Mouse (Mus musculus) common myeloid progenitor, adult 5-6 weeks (primary cell): ENCODE measurements around the gene Cib1. TPM values are rescaled to one million over a fixed set of nuclear protein-coding genes. Genes with fewer than 3 reads are reported as not detected.

Experiments used
- ATAC-seq: replicated peaks from 2 replicates; pipeline ENCODE4 v1.8.0; 2016; ENCODE audit warnings: low read depth, mild to moderate bottlenecking, moderate TSS enrichment, inconsistent platforms; ENCODE audit not compliant: poor library complexity, severe bottlenecking
- total RNA-seq: library from RNA; stranded (forward); fragments of 200-1000, 187-1606 nt; gene quantifications from 2 replicates; pipeline ENCODE4 v1.2.3, GENCODE M21; 2017

Gene Cib1
- total RNA-seq, 1 experiment from 2014 or later, result 35.9 TPM

DNA sequence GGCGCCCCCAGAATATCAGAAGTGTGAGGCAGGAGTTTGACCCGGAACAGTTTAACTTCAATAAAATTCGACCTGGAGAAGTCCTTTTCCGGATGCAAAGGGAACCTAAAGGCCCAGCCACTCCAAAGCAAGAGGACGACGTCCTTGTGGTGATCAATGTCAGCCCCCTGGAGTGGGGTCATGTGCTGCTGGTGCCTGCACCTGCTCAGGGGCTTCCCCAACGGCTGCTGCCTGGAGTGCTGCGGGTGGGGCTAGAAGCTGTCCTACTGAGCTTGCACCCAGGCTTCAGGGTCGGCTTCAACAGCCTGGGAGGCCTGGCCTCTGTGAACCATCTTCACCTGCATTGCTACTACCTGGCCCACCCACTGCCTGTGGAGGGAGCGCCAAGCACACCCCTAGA, 5.9 kb upstream of the Cib1 start:
- ATAC-seq, result no peak

DNA sequence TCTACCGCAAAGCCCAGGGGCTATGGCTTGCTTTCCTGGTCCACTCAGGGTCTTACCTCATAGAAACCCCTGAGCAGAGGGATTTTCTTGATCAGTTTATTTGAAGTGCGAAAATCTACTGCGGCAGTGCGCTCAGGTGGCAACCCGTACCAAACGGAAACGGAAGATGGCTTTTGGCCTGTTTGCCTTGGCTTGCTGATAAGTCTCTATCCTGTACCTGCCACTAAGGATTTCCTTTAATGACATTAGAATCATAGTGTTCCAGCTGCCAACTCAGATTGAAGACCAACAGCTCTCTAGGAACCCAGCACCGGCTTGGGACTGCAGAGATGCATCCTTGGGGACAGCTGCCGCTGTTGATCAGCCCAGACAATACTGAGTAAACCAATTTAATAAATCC, 1.2 kb upstream of the Cib1 start:
- ATAC-seq, result no peak

- ATAC-seq, result no peak
These were observed 583 bp downstream of the Cib1 start for GRCm38 (mm10) chr7:80231971-80232488.

- no peak; the same call in 1 of the 2 replicates for ATAC-seq
These were observed 2.4 kb downstream of the Cib1 start for GRCm38 (mm10) chr7:80230196-80230595.

DNA sequence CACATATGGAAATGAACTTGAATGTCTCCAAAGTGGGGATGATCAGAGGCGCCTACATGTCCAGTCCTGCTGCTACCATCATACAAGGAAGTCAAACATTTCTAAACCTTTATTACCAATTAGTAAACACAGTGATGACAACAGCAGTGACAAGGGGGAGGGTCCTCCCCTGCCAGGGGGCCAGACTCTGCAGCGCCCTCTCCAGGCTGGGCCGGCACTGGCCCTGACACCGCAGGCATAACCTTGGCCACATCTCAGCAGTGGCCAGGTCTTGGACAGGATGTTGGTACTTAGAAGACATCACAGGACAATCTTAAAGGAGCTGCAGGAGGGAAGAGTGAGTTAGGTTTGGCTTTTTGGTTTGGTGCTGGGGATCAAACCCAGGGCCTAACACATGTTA, 5.5 kb downstream of the Cib1 start:
- ATAC-seq, result no peak

DNA sequence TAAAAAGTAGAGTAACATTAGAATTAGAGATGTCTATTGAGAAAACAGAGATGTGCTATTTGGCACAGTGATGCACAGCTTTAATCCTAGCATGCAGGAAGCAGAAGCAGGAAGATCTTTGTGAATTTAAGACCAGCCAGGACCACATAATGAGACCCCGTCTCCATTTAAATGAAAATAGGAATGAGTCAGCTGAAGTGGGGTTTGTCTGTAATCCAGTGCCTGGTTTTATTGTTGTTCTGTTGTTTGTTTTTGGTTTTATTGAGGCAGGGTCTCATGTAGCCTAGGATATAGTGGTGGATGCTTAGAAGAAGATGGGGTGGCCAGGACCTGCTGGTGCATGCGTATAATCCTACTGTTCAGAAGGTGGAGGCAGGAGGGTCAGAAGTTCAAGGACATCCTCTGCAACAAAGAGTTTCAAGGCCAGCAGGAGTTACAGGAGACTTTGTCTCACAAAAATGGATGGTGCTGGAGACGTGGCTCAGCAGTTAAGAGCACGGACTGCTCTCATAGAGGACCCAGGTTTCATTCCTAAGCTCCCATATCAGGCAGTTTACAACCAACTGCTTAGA, 11.3 kb downstream of the Cib1 start:
- no peak for ATAC-seq

GRCm38 (mm10) chr7:80220237-80220797, 12.3 kb downstream of the Cib1 start:
- ATAC-seq, result no peak

DNA sequence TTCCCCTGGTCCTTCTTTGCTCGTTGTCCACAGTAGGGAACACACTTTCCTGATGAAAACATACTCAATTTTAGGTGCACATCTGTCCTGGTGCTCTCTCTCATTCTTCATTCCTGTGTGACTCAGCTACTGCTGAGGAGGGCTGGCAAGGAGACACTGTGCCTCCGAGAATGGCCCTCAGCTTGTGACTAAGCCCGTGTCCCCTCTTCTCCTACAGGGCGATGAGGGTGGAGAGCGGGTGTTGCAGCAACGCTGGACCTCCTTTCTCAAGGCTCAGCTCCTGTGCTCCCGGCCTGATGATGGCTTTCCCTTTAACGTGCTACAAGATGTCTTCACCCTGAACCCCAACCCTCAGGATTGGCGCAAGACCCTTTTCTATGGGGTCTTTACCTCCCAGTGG, 13.9 kb downstream of the Cib1 start:
- ATAC-seq, result no peak

- ATAC-seq, result no peak
These were observed 16.0 kb downstream of the Cib1 start for GRCm38 (mm10) chr7:80216566-80216965.

DNA sequence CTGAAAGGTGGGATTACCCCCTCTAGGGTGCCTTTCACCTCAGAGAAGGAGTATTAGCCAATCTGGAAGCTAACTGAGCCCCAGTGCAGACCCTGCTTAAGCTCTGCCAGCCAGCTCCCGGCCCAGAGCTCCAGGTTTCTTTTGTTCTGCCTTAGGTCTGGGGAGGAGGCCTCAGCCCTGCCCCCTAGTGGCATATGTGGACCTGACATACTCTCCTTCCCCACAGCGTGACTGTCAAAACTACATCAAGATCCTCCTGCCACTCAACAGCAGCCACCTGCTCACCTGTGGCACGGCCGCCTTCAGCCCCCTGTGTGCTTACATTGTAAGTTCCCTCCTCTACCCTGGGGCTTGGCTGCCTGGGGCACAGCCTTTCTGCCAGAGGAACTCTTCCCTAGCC, 17.2 kb downstream of the Cib1 start:
- peak; percentile 91 for ATAC-seq

DNA sequence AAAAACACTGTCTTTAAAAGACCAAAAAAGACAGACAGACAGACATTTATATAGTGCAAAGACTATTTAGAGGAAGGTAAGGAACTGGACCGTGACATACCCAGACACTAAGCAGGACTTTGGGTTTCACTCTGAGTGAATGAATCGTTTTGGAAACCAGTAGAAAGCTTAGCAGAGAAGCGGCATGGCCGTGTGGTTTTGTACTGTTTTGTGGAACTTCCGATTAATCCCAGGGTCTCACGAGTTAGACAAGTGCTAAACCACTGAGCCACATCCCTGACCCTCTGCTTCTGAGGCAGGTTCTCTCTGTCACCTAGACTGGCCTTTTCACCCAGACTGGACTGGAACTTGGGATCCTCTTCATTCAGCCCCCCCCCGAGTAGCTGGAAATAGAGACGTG, 18.2 kb downstream of the Cib1 start:
- ATAC-seq, result no peak

DNA sequence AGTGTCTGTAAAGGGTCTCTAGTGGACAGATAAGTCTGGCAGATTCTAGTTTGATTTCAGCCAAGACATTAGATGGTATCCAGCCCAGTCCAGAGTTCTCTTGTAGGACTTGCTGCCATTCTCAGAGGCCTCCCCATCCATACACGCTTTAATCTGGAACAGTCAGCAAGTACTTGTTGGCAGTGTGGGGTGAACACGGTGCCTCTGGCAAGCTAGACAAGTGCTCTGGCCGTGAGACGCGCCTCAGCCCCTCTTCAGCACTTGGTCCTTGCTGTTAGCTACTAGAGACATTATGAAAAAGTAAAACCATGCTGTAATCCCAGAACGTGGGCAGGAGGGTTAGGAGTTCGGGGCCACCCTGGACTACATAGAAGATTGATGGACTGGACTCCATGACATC, 19.0 kb downstream of the Cib1 start:
- ATAC-seq, result no peak

DNA sequence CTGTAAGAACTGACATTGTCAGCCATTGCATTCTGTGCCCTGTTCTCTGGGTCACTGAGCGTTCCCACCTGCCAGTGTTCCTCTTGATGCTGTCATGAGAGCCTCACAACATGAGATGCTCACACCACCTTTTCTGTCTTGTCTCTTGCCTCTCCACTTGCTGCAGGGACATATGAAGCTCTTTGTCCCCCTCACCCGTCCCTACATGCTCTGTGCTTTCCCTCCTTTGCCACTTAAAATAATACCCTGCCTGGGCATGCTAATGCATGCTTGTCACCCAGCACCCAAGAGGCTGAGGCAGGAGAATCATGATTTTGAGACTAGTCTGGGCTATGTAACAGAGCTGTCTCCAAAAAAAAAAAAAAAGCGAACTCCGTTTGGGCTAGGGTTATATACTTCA, 21.6 kb downstream of the Cib1 start:
- no peak for ATAC-seq

DNA sequence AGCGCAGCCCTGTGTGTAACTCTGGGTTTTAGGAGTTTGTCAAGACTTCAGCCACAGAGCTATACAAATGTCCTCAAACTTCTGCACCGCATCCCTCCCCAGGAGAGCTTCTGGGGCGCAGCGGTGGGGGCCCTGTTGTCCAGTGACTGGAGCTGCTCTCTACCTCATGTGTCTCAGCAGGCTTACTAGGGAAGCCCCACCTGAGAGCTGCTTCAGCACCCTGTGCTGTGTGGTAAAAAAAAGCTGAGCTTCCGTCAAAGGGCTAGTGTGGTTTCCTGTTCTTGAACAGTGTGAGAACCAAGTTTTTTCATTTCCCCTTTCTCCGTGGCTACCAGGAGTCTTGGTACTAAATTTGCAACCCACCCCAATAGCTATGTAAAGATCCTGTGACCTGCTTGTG, 22.9 kb downstream of the Cib1 start:
- ATAC-seq, result peak; percentile 62

DNA sequence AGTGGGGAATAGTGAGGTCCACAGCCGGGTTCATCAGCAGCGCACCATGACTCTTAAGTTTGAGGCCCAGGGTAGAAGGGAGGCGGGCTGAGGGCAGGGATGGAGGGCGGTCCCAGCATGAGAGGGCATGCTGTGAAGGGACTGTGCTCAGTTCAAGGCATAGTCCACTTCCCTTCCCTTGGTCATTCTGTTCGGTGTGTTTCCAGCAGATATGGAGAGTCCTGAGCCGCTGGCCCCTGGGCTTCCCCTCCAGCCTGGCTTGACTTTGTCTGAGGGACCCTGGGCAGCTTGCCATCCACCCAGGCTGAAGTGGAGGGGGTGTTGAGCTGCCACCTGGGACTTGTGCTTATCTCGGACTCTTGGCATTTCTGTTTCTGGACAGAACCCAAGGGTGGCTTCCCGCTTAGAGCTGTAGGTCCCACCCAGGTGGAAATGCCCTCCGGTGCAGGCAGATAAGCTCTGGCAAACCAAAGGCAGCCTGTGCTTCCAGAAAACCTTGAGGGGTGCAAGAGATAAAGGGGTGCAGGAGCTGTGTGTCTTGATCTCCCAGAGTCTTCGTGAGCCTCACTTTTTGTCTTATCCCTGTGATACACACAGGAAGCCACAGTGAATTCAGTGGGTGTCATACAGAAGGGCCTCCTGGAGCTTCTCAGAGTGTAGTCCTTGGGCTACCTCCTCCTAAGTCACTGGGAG, 23.7 kb downstream of the Cib1 start:
- peak; percentile 60 for ATAC-seq

- no peak for ATAC-seq
These were observed 24.5 kb downstream of the Cib1 start for GRCm38 (mm10) chr7:80208026-80208642.

GRCm38 (mm10) chr7:80207314-80207731, 25.3 kb downstream of the Cib1 start:
- ATAC-seq, result no peak

GRCm38 (mm10) chr7:80205705-80206589, 26.7 kb downstream of the Cib1 start:
- ATAC-seq, result no peak

GRCm38 (mm10) chr7:80204961-80205360, 27.7 kb downstream of the Cib1 start:
- no peak for ATAC-seq

DNA sequence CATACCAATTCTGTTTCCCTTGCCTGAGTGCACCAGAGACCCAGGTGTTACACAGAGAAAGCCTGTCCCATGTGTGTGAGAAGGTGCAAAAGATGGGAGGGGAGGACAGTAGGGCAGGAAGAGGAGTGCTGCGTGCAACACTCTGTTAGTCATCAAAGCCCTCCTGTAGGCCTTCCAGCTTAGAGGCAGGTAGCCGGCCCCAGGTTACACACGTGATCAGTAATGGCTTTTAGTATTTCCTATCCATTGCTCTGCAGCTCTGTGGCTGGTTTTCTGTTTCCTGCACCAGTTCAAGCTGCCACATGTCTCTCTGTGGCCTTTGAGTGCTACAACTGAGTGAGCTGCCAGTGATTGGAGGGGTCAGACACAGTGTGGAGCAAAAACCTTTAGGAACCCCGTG, 28.3 kb downstream of the Cib1 start:
- no peak for ATAC-seq
